Mouse (Mus musculus) skeletal muscle tissue, adult 2 months (tissue): ENCODE results near the gene Ugt1a10.
A peak's percentile ranks its signal among the peaks of the same experiment; 100 is the strongest.
"Not testable (repeated sequence)": the region's sequence is repeated elsewhere in the genome, so short reads cannot be mapped to it uniquely, and the experiment has no call there.

Experiments used
- DNase-seq: peaks from one replicate; pipeline ENCODE4 v3.0.0-alpha.2; 2012; ENCODE audit warnings: low read depth, low spot score

Ugt1a10 gene

GRCm38 (mm10) chr1:88215466-88216380, 160.5 kb downstream of the Ugt1a10 start:
- peak; percentile 11 for DNase-seq

- DNase-seq: peak; percentile 4
Measured at GRCm38 (mm10) chr1:88216551-88216950, 161.4 kb downstream of the Ugt1a10 start.

- DNase-seq: peak; percentile 3
Measured at GRCm38 (mm10) chr1:88217144-88217543, 162.0 kb downstream of the Ugt1a10 start.

- DNase-seq: peak; percentile 6
Measured at GRCm38 (mm10) chr1:88217576-88217975, 162.4 kb downstream of the Ugt1a10 start.

GRCm38 (mm10) chr1:88218051-88218450, 162.9 kb downstream of the Ugt1a10 start:
- DNase-seq: peak; percentile 10

- DNase-seq: no peak
Measured at GRCm38 (mm10) chr1:88218591-88218990, 163.4 kb downstream of the Ugt1a10 start.

- peak; percentile 7 for DNase-seq
Measured at GRCm38 (mm10) chr1:88219054-88219453, 163.9 kb downstream of the Ugt1a10 start.

- DNase-seq: peak; percentile 7
Measured at GRCm38 (mm10) chr1:88220336-88220735, 165.1 kb downstream of the Ugt1a10 start.

- DNase-seq: peak; percentile 3
Measured at GRCm38 (mm10) chr1:88222216-88222615, 167.0 kb downstream of the Ugt1a10 start.

GRCm38 (mm10) chr1:88223011-88223515, 167.9 kb downstream of the Ugt1a10 start:
- DNase-seq: peak; percentile 16

GRCm38 (mm10) chr1:88223591-88223990, 168.4 kb downstream of the Ugt1a10 start:
- no peak for DNase-seq

GRCm38 (mm10) chr1:88224029-88224776, 169.0 kb downstream of the Ugt1a10 start:
- DNase-seq: no peak

GRCm38 (mm10) chr1:88225301-88225700, 170.1 kb downstream of the Ugt1a10 start:
- DNase-seq: not testable (repeated sequence)

- DNase-seq: no peak
Measured at GRCm38 (mm10) chr1:88225741-88226140, 170.6 kb downstream of the Ugt1a10 start.

GRCm38 (mm10) chr1:88226670-88227379, 171.6 kb downstream of the Ugt1a10 start, which contains the start of gene Mroh2a:
Gene Mroh2a (plus strand): TSS chr1:88226986.
- no peak for DNase-seq

- DNase-seq: no peak
Measured at GRCm38 (mm10) chr1:88227482-88227881, 172.3 kb downstream of the Ugt1a10 start.

- no peak for DNase-seq
Measured at GRCm38 (mm10) chr1:88228121-88228520, 172.9 kb downstream of the Ugt1a10 start.

GRCm38 (mm10) chr1:88229566-88229965, 174.4 kb downstream of the Ugt1a10 start:
- DNase-seq: no peak

- DNase-seq: no peak
Measured at GRCm38 (mm10) chr1:88229986-88230385, 174.8 kb downstream of the Ugt1a10 start.

GRCm38 (mm10) chr1:88230421-88230820, 175.2 kb downstream of the Ugt1a10 start:
- no peak for DNase-seq

GRCm38 (mm10) chr1:88230981-88231802, 176.0 kb downstream of the Ugt1a10 start:
- no peak for DNase-seq
